Mouse (Mus musculus): ENCODE measurements around the gene Vmn1r100. TPM values are rescaled to one million over a fixed set of nuclear protein-coding genes. Genes with fewer than 3 reads are reported as not detected.

The Vmn1r100 gene
- not detected for polyA plus RNA-seq (2017; shearing (Covaris generic))

GRCm38 (mm10) chr7:20417642-20418041, at the start of gene Vmn1r100:
Gene Vmn1r100, plus strand, starts transcription at chr7:20417942.

GRCm38 (mm10) chr7:20375310-20375709, 42.4 kb upstream of the Vmn1r100 start, which contains the start of gene Gm5728:
Gene Gm5728, minus strand, starts transcription at chr7:20375410.

GRCm38 (mm10) chr7:20442493-20442892, 24.8 kb downstream of the Vmn1r100 start, which contains the start of gene Vmn1r101:
Gene Vmn1r101, minus strand, starts transcription at chr7:20442593.

Other genes with a start within 250 kb of the Vmn1r100 start
- gene Vmn1r94, start 249.6 kb upstream of the Vmn1r100 start, polyA plus RNA-seq (2017; shearing (Covaris generic)) = not detected
- not detected for gene Vmn1r95, start 224.2 kb upstream of the Vmn1r100 start, polyA plus RNA-seq (2017; shearing (Covaris generic))
- not detected for gene Gm6164, start 212.3 kb upstream of the Vmn1r100 start, polyA plus RNA-seq (2017; shearing (Covaris generic))
- gene Gm4498, start 184.1 kb upstream of the Vmn1r100 start, polyA plus RNA-seq (2017; shearing (Covaris generic)) = not detected
- gene Gm5890, start 155.1 kb upstream of the Vmn1r100 start, polyA plus RNA-seq (2017; shearing (Covaris generic)) = not detected
- not detected for gene Gm4133, start 83.9 kb upstream of the Vmn1r100 start, polyA plus RNA-seq (2017; shearing (Covaris generic))
- gene Gm5728, start 42.5 kb upstream of the Vmn1r100 start, polyA plus RNA-seq (2017; shearing (Covaris generic)) = not detected
- gene Vmn1r101, start 24.7 kb downstream of the Vmn1r100 start, polyA plus RNA-seq (2017; shearing (Covaris generic)) = not detected
- not detected for gene Gm10670, start 57.0 kb downstream of the Vmn1r100 start, polyA plus RNA-seq (2017; shearing (Covaris generic))
- not detected for gene Vmn1r103, start 92.6 kb downstream of the Vmn1r100 start, polyA plus RNA-seq (2017; shearing (Covaris generic))
- gene Vmn1r104, start 115.9 kb downstream of the Vmn1r100 start, polyA plus RNA-seq (2017; shearing (Covaris generic)) = 0.73 TPM
- gene Gm5726, start 127.8 kb downstream of the Vmn1r100 start, polyA plus RNA-seq (2017; shearing (Covaris generic)) = not detected
- gene Gm4141, start 158.3 kb downstream of the Vmn1r100 start, polyA plus RNA-seq (2017; shearing (Covaris generic)) = not detected
- gene Gm4513, start 181.1 kb downstream of the Vmn1r100 start, polyA plus RNA-seq (2017; shearing (Covaris generic)) = 0.24 TPM